Mouse (Mus musculus) embryo, embryonic 10 days (tissue): Measurements from ENCODE around the gene Tmem38a.

ENCODE experiments used
- DNase-seq: peaks from one replicate; pipeline ENCODE4 v3.0.0-alpha.2; 2015; ENCODE audit warnings: low spot score

The Tmem38a gene

DNA sequence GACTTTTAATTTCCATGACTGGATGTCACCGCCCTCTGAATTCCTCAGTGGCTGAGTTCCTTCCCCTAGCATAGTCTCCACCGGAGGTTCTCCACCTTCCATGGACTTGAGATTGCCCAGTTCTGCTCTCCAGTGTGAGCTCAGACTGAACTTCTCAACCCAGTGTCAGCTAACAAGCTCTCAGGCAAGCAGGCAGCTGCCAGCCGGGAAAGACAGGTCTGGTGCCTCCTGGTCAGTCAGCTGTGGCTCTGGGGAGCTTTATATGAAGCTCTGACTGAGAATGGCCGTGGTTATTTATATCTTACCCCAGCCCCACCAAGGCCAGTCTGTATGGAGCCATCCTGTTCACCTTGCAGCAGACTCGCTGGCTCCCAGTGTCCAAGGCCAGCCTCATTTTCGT is 12.5 kb downstream of the Tmem38a start:
- DNase-seq: no peak

GRCm38 (mm10) chr8:72587806-72588205 is 16.0 kb downstream of the Tmem38a start:
- no peak for DNase-seq

- no peak for DNase-seq
These were observed 17.0 kb downstream of the Tmem38a start for GRCm38 (mm10) chr8:72588865-72589264.

DNA sequence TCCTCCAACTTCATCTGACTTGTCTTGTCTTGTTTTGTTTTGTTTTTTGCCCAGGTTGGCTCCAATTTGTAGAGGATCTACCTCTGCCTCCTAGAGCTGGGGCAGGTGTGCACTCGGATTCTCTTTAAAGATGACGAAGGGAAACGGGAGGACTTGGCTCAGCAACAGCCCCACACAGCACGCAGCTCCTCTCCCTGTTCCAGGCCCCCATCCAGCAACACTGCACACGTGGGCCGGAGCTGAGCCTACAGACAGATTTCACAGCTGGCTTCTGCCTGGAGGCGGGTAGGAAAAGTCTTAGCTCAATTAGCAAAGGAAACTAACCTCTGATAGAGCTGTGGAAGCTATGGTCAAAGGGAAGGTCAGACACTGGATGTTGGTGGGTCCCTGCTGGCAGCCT is 17.4 kb downstream of the Tmem38a start:
- DNase-seq: no peak

DNA sequence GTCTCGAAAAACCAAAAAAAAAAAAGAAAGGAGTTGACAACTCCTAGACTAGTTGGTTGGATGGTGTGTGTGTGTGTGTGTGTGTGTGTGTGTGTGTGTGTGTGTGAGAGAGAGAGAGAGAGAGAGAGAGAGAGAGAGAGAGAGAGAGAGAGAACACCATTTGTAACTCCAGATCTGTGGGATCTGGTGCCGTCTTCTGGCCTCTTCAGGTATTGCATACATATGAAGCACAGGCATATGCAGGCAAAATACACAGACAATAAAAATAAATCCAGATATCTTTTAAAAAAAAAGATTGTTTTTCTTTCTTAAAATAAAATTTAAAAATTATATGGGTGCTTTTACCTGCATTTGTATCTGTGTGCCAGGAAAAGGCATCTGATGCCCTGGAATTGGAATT is 18.3 kb downstream of the Tmem38a start:
- DNase-seq: no peak
